Mouse (Mus musculus) lung, adult 2 months (tissue): Measurements from ENCODE around the gene Esrrg.

Experiments used
- CTCF ChIP-seq: fragments of 200-500 bp; IDR thresholded peaks from 2 replicates; pipeline ENCODE4 v1.5.1; 2011; ENCODE audit warnings: mild to moderate bottlenecking, low read length, control low read depth; ENCODE audit not compliant: insufficient read depth
- POLR2A ChIP-seq: fragments of 200-500 bp; IDR thresholded peaks from 2 replicates; pipeline ENCODE4 v1.6.1; 2011; ENCODE audit warnings: low read depth, mild to moderate bottlenecking, control low read depth, low read length, borderline replicate concordance; ENCODE audit errors: extremely low read depth

DNA sequence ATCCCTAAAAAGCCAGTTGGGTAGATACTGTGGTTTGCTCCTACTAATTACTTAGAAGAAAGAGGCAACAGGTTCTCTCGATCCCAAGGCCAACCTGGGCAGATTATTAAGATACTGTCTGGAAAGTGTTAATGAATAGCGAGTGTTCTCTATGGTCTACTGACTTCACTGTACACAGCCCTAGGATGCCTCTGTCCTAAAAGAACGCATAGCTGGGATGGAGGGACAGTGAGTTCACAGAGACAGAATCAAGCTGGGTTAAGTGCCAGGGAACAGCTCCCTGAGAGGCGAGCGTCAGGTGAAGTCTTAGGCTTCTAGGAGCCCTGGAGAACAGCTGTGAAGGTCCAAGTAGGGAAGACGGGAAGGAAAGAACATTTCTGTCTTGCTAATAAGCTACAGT, 450.4 kb downstream of the Esrrg start:
- TF ChIP-seq CTCF (no peak), POLR2A (no peak)
